Mouse (Mus musculus): ENCODE results near the gene Pdia3. TPM values are rescaled to one million over a fixed set of nuclear protein-coding genes. Genes with fewer than 3 reads are reported as not detected.
"Not testable (repeated sequence)": the region's sequence is repeated elsewhere in the genome, so short reads cannot be mapped to it uniquely, and the experiment has no call there.

Gene Pdia3
- 100 to 1,000 TPM; 426 to 490 (median 434) TPM for total RNA-seq (2022)

DNA sequence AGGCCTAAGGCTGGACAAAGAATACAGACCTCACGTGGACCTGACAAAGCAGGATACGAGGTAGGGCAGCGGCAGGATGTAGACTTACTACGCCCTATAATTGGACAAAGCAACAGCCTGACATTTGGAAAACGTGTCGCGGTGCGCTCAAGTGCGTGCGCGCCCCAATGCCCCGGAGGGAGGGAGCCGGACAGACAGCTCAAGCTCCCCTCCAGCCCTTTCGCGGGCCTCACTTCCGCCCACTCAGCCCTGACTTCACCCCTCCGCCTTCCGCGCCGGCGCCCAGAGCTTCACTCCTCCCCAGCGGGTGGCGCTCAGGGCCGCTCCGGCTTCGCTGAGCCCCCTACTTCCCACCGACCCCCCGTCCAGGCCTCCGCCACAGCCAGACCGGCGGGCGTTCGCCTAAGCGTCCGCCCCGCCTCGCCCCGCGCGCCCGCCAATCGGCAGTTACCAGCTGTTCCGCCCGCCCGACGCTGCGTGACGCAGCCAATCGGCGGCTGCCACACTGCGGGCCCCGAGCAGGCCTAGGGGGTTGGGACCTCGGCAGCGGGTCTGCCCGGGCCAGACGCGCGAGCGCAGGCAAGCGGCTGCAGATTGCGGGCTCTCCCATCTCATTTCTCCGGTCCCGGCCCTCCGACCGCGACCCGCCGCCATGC is at the start of gene Pdia3, which contains the start of gene Catsper2:
Gene Pdia3, plus strand, starts transcription at position 389 of the 656 bp plus-strand sequence.
Gene Catsper2, minus strand, starts transcription at position 406 of the 656 bp plus-strand sequence.
- peak; percentile 95 for DNase-seq

DNA sequence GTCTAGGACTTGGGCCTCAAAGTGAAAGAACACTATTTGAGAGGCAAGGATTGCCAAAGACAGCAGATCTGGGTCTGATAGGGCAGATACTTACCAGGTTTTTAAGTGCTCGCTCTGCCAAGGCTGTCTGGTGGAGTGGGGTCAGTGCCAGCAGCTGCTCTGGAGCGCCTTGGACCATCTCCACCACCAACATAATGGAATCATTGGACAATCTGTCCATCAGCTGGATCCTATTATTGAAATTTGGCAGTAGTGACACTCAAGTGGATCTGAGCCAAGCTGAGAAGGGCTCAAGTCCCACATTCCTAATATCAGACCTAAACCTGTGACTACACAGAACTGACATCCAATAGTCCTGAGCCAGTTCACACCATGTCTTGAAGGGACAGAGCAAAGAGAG is 44.7 kb upstream of the Pdia3 start:
- no peak for DNase-seq

DNA sequence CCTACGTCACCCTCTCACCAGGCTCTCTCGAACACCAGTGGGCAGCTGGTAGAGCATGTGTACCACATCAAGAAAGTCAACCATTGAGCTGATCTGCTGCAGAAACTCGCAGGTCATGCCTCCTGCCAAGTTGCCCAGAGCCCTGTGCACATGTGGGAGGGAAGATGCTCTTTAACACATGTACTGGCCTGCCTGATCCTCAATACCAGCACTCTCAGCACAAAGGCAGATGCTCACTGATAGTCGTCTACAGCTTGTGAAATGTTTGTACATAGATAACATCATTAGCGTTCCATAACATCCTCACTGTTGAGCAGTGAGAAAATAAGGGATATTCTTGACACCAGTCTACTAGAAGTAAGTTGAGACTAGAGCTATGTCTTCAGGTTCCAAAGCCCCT is 42.7 kb upstream of the Pdia3 start:
- DNase-seq = no peak

DNA sequence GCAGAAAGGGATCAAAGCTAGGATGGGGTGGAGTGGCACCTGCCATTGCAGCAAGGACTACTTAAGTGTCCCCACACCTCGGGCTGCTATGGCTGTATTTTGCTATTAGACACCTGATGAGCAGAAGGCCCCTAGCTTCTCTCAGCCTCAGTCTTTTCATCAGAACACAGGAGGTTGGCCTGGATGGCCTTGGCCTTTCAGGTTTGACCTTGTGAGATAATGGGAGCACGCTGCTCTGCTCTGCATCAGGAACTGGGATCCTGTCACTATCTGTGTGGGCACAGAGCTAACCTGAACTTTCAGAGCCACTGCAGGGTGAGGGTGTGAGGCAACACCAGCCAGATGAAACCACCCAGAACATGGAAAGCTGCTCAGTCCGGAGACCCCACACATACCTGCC is 41.3 kb upstream of the Pdia3 start:
- peak; percentile 11 for DNase-seq

DNA sequence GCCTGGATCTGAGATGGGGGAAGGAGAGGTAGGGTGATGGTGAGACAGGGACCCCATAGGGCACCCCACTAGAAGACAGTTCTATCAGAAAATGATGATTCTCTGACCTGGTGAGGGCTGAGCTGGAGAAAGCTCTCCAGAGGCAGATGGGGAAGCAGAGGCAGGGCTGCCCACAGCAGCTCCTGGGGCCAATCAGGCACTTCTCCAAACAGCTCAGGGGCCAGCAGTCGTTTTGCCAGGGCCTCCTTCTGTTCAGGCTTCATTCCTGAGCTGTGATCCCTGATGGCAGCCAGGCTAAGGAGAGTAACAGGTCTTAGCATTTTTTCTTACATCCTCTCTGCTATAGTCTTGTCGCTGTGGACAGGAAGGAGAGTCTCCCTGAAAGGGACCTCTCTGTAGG is 38.8 kb upstream of the Pdia3 start:
- DNase-seq = no peak

DNA sequence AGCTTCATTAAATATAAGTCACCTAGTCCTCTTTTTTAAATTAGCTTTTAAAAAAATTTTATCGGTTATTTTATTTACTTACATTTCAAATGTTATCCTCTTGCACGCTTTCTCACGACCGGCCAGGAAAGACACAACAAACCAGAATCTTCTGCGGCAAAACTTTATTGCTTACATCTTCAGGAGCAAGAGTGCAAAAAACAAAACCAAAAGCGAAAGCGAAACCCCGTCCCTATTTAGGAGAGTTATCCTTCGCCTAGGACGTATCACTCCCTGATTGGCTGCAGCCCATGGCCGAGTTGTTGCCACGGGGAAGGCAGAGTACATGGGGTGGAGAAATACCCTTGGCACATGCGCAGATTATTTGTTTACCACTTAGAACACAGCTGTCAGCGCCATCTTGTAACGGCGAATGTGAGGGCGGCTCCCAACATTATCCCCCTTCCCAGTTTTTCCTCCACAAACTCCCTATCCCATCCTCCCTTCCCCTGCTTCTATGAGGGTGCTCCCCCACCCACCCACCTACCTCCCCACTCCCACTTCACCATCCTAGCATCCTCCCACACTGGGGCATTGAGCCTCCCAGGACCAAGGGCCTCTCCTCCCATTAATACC is 26.5 kb upstream of the Pdia3 start, which contains the start of gene Strc:
Gene Strc, minus strand, starts transcription at position 208 of the 615 bp plus-strand sequence.
- DNase-seq = not testable (repeated sequence)

DNA sequence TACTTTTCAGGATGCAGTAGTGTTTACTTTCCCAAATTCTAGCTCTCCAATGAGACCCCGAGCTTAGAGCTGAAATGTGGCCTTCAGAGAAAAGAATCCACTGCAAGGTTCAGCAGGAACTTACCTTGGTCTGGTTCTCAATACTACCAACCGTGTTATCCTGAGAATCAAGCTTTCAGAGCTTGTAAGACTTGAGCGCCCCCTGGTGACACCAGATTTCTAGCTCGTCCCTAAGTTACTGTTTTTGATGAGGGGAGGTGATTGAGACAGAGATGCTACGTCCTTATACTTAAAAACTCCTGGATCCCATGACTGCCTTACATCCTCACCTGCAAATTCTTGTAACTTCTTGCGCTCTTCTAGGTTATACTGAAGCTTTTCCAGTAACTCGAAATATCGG is 17.0 kb upstream of the Pdia3 start:
- peak; percentile 40 for DNase-seq

DNA sequence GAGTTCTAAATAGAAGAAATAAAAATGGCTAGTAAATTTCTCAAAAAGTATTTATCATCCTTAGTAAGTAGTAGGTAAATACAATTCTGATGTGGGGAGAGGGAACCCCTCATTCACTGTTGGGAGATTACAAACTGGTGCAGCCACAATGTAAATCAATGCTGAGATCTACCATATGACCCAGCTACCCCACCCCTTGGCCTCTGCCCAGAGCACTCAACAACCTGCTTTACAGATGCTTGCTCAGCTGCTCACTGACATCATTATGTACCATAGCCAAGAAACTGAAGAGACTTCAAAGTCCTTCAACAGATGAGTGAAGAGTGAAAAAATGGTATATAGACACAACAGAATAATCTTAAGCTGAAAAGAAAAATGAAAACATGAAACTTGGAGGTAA is 10.3 kb upstream of the Pdia3 start:
- no peak for DNase-seq

DNA sequence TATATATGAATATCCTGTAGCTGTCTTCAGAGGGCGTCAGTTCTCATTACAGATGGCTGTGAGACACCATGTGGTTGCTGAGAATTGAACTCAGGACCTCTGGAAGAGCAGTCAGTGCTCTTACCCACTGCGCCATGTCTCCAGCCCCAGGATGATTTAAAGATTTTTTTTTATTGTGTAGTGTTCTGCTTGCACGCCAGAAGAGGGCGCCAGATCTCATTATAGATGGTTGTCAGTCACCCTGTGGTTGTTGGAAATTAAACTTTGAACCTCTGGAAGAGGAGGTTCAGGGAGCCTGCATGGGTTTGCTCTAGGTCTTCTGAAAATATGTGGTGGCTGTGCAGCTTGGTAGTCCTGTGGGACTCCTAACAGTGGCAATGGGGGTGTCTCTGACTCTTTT is 5.4 kb upstream of the Pdia3 start:
- peak; percentile 10 for DNase-seq

DNA sequence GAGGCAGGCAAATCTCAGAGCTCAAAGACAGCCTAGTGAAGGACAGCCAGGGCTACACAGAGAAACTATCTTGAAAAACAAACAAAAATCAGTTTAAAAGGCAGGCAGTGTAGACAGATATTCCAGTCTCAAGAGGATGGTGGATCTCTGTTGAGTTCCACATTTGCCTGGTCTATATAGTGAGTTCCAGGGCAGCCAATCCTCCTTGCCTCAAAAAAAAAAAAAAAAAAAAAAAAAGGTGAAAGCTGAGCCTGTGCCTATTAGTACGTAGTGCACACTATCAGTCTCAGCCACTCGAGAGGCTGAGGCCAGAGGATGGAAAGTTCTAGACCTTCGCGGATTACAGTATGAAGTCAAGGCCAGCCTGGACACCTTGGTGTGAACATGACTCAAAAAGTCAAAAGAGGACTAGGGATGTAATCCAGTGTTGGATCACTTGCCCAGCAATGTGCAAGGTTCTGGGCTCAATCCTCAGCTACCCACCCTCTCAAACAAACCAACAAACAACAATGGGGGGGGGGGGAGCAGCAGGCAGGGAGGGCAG is 660 bp upstream of the Pdia3 start:
- DNase-seq = peak; percentile 50

DNA sequence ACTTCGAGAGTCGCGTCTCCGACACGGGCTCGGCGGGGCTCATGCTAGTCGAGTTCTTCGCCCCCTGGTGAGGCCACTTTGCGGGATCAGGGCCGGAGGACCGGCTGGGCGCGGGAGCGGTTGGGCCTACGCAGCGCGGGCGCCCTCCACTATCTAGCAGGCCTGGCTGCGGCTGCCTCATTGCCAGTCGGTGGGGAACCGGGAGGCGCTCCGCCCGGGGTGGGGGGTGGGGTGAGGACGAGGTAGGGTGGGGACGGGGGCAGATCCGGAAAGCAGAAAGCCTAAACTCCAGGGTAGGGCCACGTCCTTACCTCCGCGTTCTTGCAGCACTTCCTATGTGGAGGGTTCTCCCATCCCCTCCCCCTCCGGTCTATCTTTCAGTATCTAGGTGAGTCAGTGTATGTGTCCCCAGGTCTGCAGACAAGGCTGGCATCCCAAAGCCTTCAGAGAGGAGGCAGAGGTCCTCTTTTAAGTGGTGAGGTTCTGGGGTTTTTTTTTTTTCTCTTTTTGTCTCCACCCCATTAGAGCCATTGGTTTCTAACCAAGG is 637 bp downstream of the Pdia3 start:
- DNase-seq = peak; percentile 39

DNA sequence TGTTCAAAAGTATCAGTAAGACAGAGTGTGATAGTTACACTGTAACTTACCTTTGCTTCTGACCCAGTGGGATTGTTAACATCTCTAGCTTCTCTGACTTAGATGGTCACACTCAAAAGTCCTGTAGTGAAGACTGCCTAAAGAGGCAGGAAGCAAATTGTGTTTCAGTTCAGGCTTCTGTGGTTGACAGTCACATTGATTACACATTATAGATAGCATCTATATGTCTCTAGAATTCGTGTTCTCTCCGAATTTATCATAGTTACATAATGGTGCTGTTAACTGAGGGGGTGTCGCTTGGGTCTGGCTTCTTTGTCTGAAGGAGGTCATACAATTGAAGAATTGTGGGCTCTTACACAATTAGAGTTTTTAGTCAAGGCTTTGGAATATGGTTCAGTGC is 1.5 kb downstream of the Pdia3 start:
- no peak for DNase-seq

DNA sequence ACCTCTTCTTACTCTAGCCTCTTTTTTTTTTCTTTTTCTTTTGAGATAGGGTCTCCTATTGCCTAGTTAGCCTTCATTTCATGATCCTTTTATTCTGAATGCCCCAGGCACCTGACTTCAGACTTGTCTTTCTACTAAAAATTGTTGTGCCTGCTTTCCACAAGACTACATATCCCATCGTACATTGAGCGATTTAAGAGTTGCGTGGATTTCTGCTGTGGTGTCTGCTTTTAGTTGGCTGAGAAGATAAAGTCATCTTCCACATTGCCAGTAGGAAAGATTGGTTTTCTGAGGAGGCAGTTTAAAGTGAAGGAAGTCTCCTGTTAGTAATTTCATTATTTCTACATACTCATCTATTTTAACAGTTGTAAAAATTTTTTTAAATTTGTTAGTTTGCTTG is 2.0 kb downstream of the Pdia3 start:
- DNase-seq = no peak

DNA sequence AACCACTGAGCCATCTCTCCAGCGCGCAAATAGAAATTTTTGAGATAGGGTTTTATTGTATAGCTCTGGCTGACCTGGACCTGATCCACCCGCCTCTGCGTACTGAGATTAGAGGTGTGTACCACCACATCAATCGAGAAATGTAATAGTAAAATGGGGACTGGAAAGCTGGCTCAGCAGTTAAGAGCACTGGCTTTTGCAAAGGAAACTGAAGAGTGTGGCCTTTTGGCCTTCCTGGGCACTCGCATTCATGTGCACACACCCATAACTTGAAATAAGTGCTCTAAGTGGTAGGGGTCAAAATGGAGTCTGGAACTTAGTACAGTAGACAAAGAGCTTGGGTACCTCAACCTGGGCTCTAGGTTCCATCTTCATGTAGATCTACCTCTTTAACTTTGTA is 2.8 kb downstream of the Pdia3 start:
- DNase-seq = no peak

DNA sequence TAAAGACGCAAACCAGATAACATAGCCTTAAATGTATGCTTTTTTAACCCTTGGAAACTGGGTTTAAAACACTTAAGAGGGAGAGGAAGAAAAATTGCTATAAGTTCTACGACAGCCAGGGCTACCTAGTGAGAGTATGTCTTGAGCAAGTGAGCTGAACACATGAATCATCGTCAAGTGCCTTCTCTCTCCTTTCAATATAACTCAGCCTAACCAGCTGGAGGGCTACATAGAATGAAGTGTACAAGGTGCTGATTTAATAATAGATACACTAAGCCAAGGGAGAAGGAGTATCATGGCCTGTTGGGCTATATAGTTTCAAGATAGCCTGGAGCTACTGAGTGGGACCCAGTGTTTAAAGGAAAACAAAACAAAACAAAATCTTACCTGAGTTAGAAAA is 4.9 kb downstream of the Pdia3 start:
- no peak for DNase-seq

DNA sequence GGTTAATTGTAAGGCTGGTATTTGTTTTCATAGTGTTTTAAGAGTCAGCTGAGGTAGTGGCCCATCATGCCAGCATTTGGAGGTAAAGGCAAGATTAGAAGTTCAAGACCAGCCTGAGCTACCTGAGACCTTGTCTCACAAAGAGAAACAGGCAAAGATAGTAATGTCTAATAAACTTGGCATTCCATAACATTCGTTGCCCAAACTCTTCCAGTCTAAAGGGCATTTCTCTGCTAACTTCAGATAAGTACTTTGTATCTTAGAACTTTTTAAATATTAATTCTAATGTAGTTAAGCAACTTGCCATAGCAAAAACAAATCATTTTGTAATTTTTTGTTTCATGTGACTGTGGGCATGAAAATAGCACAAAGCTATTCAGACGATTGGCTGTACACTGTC is 9.6 kb downstream of the Pdia3 start:
- DNase-seq = no peak

DNA sequence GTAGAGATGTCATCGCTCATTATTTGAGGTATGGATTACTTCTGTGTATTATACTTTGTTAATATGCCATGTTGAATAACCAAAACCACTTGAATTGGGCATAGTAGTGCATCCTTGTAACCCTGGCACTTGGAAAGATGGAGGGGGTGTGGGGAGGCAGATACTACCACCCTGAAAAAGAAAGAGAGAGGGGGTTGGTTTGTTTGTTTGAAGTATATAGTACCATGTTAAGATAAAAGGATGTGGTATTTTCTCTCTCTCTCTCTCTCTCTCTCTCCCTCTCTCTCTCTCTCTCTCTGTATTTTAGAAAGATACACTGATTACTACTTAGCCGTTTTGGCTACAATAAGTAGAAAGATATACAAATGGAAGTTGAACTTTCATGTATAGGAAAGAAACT is 12.3 kb downstream of the Pdia3 start:
- no peak for DNase-seq

DNA sequence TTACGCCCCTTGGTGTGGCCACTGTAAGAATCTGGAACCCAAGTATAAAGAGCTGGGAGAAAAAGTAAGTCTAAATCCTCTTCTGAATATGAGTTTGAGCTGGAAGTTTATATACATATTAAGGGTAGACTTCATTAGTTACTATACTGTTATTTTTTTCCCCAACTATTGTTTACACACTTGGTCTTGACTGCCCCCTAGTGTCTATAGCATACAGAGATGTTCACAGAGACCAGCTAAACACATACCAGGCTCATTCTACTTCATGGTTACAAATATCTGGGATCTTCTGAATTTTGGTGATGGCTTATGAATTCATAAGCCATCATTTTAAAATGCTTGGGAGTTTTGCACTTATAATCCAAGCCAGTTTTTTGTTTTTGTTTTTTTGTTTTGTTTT is 21.3 kb downstream of the Pdia3 start:
- no peak for DNase-seq

DNA sequence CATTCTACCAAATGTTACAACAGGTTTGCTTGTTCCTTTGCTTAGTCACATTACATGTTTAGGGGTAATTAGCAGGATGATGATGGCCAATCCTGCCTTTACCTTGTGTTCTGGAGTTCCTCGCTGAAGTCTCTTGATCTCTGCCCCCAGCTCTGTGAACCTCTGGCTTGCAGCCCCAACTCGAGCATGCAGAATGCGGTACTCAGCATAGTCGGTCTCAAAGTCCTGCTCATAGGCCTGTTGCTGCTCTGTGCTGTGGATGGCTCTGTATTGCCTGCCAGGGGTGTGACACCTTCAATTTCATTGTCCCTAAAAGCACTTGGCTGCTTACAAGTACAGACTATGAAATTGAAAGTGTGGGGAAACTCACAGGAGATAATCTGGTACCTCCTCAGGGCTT is 26.2 kb downstream of the Pdia3 start:
- DNase-seq = no peak

DNA sequence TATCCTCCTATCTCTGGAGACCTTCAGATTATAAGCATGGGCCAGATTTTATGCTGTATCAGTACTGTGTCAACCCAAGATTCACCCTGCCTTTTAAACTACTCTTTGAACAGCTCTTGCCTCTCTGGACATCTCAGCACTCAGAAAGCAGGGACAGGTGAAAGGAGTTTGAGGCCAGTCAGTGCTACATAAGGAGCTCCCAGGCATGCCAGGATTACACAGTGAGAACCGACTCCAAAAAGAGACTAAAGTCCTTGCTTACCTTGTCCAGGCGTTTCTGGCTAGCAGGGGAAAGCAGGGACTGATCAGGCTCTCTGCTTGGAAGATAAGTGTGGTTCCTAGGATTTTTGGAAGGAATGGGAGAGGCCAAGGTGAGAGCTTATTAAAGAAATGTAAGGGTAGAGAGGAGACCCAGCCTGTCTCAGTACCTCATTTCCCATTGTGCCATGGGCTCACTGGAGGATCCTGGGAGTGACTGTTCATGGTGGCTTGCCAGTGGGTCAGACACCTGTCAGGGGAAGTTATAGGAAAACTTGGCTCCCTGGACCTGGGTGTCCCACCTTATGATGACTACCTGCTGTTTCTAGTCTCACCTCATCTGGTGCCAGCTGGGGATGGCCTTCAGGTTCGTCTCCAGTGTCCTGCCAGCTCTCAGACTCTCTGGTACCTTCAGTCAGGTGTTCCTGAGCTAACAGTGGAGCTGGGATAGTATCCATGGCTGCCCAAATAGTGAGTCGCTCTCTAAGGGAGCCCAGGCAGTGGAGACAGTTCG is 27.4 kb downstream of the Pdia3 start:
- DNase-seq = no peak

DNA sequence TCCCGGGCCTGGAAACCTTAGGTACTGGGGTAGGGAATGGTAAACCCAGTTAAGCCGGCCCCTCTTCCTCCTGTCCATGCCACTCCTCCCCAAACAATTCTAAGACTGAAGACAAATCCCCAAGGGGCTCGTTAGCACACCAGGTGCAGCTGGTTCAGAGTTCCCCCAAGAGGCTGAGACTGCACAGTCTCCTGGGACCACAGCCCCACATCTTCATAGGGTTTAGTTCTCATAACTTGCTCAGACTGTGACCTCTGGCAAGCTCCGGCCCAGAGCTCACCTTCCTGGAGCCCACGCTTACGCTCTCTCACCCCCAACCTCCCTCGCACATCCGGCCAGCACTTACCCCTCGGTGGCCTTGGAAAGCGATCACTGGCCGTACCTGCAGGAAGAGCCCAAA is 28.2 kb downstream of the Pdia3 start:
- no peak for DNase-seq

DNA sequence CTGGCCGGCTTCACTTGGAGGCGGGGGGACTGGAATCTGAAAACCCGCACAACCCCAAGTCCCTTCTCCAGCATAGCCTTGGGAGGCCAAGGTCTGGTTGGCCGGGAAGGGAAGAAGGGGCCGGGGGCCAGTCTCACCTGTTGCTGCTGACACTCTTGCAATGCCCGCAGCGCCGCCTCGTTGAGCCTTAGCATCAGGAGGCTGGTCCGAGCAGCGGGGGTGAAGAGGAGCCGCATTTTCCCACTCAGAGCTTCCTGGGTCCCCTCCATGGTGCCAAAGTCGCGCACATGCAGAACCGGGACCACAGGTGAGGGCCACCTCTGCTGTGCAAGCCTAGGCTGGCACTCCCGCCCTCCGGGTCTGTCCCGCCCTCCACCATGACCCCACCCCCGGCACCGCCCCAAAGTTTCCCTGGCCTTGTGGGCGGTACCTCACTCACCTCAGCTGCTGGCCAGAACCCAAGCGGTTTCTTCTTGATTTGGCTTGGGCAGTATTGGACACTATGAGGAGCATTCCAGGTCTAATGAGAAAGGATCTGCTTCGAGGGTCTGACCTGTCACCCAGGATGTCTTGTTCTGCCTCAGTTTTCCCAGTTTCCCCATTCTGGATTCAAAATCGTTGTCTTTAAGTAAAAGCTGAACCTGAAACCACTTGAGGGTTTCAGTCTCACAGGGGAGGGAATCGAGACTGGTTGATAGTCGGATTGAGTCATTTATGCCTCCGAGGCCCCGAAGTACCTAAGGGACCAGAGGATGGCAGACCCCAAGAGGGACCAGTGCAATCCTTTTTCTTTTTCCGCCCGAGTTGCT is 28.9 kb downstream of the Pdia3 start:
- DNase-seq = peak; percentile 62

Measured in adrenal gland, adult 8-10 months (tissue).